Mouse (Mus musculus) neural tube, postnatal 0 days (tissue): ENCODE results near the gene Gsdmc4. TPM values are rescaled to one million over a fixed set of nuclear protein-coding genes. Genes with fewer than 3 reads are reported as not detected.

Experiments
- polyA plus RNA-seq: library from polyadenylated mRNA; unstranded; fragments of >200 nt; fragmentation: Nextera tagmentation; extraction: Ambion mirVana; gene quantifications from 2 replicates; pipeline ENCODE4 v1.2.1, GENCODE M21; 2015

Gene Gsdmc4
- 0.10 TPM in 1 of 2 replicates, not detected in the other for polyA plus RNA-seq

DNA sequence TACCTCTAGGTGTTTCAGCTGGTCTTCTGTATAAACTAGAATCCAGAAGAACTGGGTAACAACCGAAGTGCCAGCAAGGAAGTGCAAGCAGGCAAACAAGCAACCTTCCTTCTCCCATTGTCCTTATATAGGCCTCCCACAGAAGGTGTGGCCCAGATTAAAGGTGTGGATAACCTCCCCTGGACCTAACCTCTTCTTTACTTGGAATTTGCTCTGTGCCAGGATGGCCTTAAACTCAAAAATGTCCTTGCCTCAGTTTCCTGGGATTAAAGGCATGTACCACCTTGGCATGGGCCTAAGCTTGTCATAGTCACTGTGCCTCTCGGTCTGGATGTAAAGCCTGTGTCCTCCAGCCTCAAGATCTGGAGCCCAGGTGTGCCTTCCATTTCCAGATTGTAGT is at the start of gene Gsdmc4:
TSS of gene Gsdmc4 (minus strand) at position 101 of the 400 bp plus-strand sequence.

DNA sequence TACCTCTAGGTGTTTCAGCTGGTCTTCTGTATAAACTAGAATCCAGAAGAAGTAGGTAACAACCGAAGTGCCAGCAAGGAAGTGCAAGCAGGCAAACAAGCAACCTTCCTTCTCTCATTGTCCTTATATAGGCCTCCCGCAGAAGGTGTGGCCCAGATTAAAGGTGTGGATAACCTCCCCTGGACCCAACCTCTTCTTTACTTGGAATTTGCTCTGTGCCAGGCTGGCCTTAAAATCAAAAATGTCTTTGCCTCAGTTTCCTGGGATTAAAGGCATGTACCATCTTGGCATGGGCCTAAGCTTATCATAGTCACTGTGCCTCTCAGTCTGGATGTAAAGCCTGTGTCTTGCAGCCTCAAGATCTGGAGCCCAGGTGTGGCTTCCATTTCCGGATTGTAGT is 33.6 kb downstream of the Gsdmc4 start, which contains the start of gene Gsdmc3:
TSS of gene Gsdmc3 (minus strand) at position 101 of the 400 bp plus-strand sequence.

Other genes with a start within 250 kb of the Gsdmc4 start
- gene Gsdmc2, start 67.1 kb downstream of the Gsdmc4 start, polyA plus RNA-seq: not detected in 2 replicates
- not detected in 2 replicates for gene Gsdmc3, start 33.7 kb downstream of the Gsdmc4 start, polyA plus RNA-seq
- 133 and 134 TPM in 2 replicates for gene Fam49b, start 148.2 kb upstream of the Gsdmc4 start, polyA plus RNA-seq